Mouse (Mus musculus): ENCODE results near the gene Exosc3. TPM values are rescaled to one million over a fixed set of nuclear protein-coding genes. Genes with fewer than 3 reads are reported as not detected.
A peak's percentile ranks its signal among the peaks of the same experiment; 100 is the strongest.

Exosc3 gene
- total and polyA plus RNA-seq, 3 experiments: 166 to 184 TPM; not detected in 1

- no peaks in the 10 kb centered on the region for H3K27me3 ChIP-seq (ENCODE audit: control insufficient read depth in 1 of 2, insufficient read depth in 2 of 2, low read length in 2 of 2)
- H3K27ac ChIP-seq (ENCODE audit: control insufficient read depth, low read depth, low read length): no peak overlapping the region
- no peak for DNase-seq (ENCODE audit: low read depth, low spot score)
- H3K36me3 ChIP-seq (ENCODE audit: control insufficient read depth in 1 of 2, insufficient read depth in 2 of 2, low read length in 2 of 2): no peaks in the 10 kb centered on the region; a peak in 1 of 4 replicates
- H3K9ac ChIP-seq (ENCODE audit: control insufficient read depth, low read depth, low read length, poor library complexity, severe bottlenecking): no peak overlapping the region
- no peak overlapping the region for H3K4me3 ChIP-seq (ENCODE audit: control insufficient read depth in 1 of 2, insufficient read depth in 1 of 2, low read depth in 2 of 2, low read length in 2 of 2)
- H3K79me2 ChIP-seq (ENCODE audit: control insufficient read depth, insufficient read depth, low read length, poor library complexity): no peaks in the 10 kb centered on the region
- H3K4me1 ChIP-seq (ENCODE audit: control insufficient read depth in 1 of 2, insufficient read depth in 2 of 2, low read length in 2 of 2): no peaks in the 10 kb centered on the region
- TF ChIP-seq MYB (IDR thresholded peaks at IDR 0.05; ENCODE audit: low read depth, low read length): no peak
- TF ChIP-seq NRF1 (IDR thresholded peaks at IDR 0.05; ENCODE audit: insufficient read depth, low read depth, low read length, poor library complexity, severe bottlenecking): no peak
- H3K9me3 ChIP-seq (replicated peaks; ENCODE audit: insufficient read depth, low read length): no peaks in the 10 kb centered on the region
Measured at GRCm38 (mm10) chr4:45308606-45309005, 33.9 kb downstream of the Exosc3 start.

- no peak overlapping the region for H3K27ac ChIP-seq (ENCODE audit: control insufficient read depth, low read depth, low read length)
- H3K4me3 ChIP-seq (ENCODE audit: control insufficient read depth in 1 of 2, insufficient read depth in 1 of 2, low read depth in 2 of 2, low read length in 2 of 2): no peak overlapping the region
- H3K9me3 ChIP-seq (replicated peaks; ENCODE audit: insufficient read depth, low read length): no peaks in the 10 kb centered on the region
- H3K36me3 ChIP-seq (ENCODE audit: control insufficient read depth in 1 of 2, insufficient read depth in 2 of 2, low read length in 2 of 2): no peaks in the 10 kb centered on the region; a peak in 1 of 4 replicates
- H3K4me1 ChIP-seq (ENCODE audit: control insufficient read depth in 1 of 2, insufficient read depth in 2 of 2, low read length in 2 of 2): no peaks in the 10 kb centered on the region
- TF ChIP-seq RAD21 (IDR thresholded peaks at IDR 0.05; ENCODE audit: low read depth, low read length) (peak; percentile 5), E2F4 (IDR thresholded peaks at IDR 0.05; ENCODE audit: borderline replicate concordance, low read depth, low read length) (no peak), BHLHE40 (IDR thresholded peaks at IDR 0.05; ENCODE audit: borderline replicate concordance, low read depth, low read length) (no peak), ELF1 (IDR thresholded peaks at IDR 0.05; ENCODE audit: low read depth, low read length) (no peak), CTCF (IDR thresholded peaks at IDR 0.05 in 2 of 3, conservative IDR thresholded peaks at IDR 0.05 in 1 of 3; ENCODE audit: control insufficient read depth in 1 of 3, insufficient read depth in 1 of 3, low read depth in 2 of 3, low read length in 3 of 3, poor library complexity in 1 of 3, severe bottlenecking in 1 of 3) (peak; percentile 48 to 63 (median 59)), MAZ (IDR thresholded peaks at IDR 0.05; ENCODE audit: low read depth, low read length) (no peak), SMC3 (IDR thresholded peaks at IDR 0.05; ENCODE audit: low read depth, low read length) (peak; percentile 49), CHD1 (IDR thresholded peaks at IDR 0.05; ENCODE audit: low read depth, low read length) (no peak), MEF2A (IDR thresholded peaks at IDR 0.05; ENCODE audit: extremely low read depth, insufficient replicate concordance, low read depth, low read length, poor library complexity, severe bottlenecking) (no peak), POLR2AphosphoS2 (IDR thresholded peaks at IDR 0.05; ENCODE audit: low read length) (no peak), CHD2 (IDR thresholded peaks at IDR 0.05; ENCODE audit: low read length) (no peak)
- H3K79me2 ChIP-seq (ENCODE audit: control insufficient read depth, insufficient read depth, low read length, poor library complexity): no peaks in the 10 kb centered on the region
- no peaks in the 10 kb centered on the region for H3K27me3 ChIP-seq (ENCODE audit: control insufficient read depth in 1 of 2, insufficient read depth in 2 of 2, low read length in 2 of 2)
- no peak overlapping the region for H3K9ac ChIP-seq (ENCODE audit: control insufficient read depth, low read depth, low read length, poor library complexity, severe bottlenecking)
- peak; percentile 38 for DNase-seq (ENCODE audit: low read depth, low spot score)
Measured at GRCm38 (mm10) chr4:45308046-45308445, 34.5 kb downstream of the Exosc3 start.

GRCm38 (mm10) chr4:45305536-45305935 lies 37.0 kb downstream of the Exosc3 start:
- H3K27me3 ChIP-seq (ENCODE audit: control insufficient read depth in 1 of 2, insufficient read depth in 2 of 2, low read length in 2 of 2): no peaks in the 10 kb centered on the region
- no peaks in the 10 kb centered on the region for H3K79me2 ChIP-seq (ENCODE audit: control insufficient read depth, insufficient read depth, low read length, poor library complexity)
- DNase-seq (ENCODE audit: low read depth, low spot score): no peak
- H3K36me3 ChIP-seq (ENCODE audit: control insufficient read depth in 1 of 2, insufficient read depth in 2 of 2, low read length in 2 of 2): no peaks in the 10 kb centered on the region; a peak in 1 of 4 replicates
- H3K4me1 ChIP-seq (ENCODE audit: control insufficient read depth in 1 of 2, insufficient read depth in 2 of 2, low read length in 2 of 2): no peaks in the 10 kb centered on the region
- TF ChIP-seq POLR2AphosphoS5 (IDR thresholded peaks at IDR 0.05; ENCODE audit: borderline replicate concordance, low read depth, low read length) (no peak), CTCF (IDR thresholded peaks at IDR 0.05 in 2 of 3, conservative IDR thresholded peaks at IDR 0.05 in 1 of 3; ENCODE audit: control insufficient read depth in 1 of 3, insufficient read depth in 1 of 3, low read depth in 2 of 3, low read length in 3 of 3, poor library complexity in 1 of 3, severe bottlenecking in 1 of 3) (no peak), NRF1 (IDR thresholded peaks at IDR 0.05; ENCODE audit: insufficient read depth, low read depth, low read length, poor library complexity, severe bottlenecking) (no peak), ZNF384 (IDR thresholded peaks at IDR 0.05; ENCODE audit: low read depth, low read length) (no peak), MXI1 (IDR thresholded peaks at IDR 0.05; ENCODE audit: low read depth, low read length) (no peak), TCF12 (IDR thresholded peaks at IDR 0.05; ENCODE audit: low read depth, low read length) (no peak), RCOR1 (IDR thresholded peaks at IDR 0.05; ENCODE audit: low read depth, low read length) (no peak), ZMIZ1 (IDR thresholded peaks at IDR 0.05; ENCODE audit: low read depth, low read length) (no peak), TAL1 (IDR thresholded peaks at IDR 0.05; ENCODE audit: low read length) (no peak), UBTF (IDR thresholded peaks at IDR 0.05; ENCODE audit: borderline replicate concordance, insufficient read depth, low read depth, low read length) (no peak), MYB (IDR thresholded peaks at IDR 0.05; ENCODE audit: low read depth, low read length) (no peak)
- no peak overlapping the region for H3K4me3 ChIP-seq (ENCODE audit: control insufficient read depth in 1 of 2, insufficient read depth in 1 of 2, low read depth in 2 of 2, low read length in 2 of 2)
- no peak overlapping the region for H3K9ac ChIP-seq (ENCODE audit: control insufficient read depth, low read depth, low read length, poor library complexity, severe bottlenecking)
- no peaks in the 10 kb centered on the region for H3K9me3 ChIP-seq (replicated peaks; ENCODE audit: insufficient read depth, low read length)
- H3K27ac ChIP-seq (ENCODE audit: control insufficient read depth, low read depth, low read length): no peak overlapping the region

Measured in MEL (cell line).